Mouse (Mus musculus) kidney, adult 2 months (tissue): ENCODE measurements around the gene Aldh8a1. TPM values are rescaled to one million over a fixed set of nuclear protein-coding genes. Genes with fewer than 3 reads are reported as not detected.

Experiments used
- DNase-seq: peaks from one replicate; pipeline ENCODE4 v3.0.0; 2021
- H3K27ac ChIP-seq: fragments of 200-500 bp; 2 replicates; pipeline ENCODE4 v1.5.1; 2012; ENCODE audit warnings: low read depth, low read length, control low read depth, inconsistent platforms; ENCODE audit not compliant: insufficient read depth
- H3K27me3 ChIP-seq: fragments of 200-500 bp; replicated peaks from 2 replicates; pipeline ENCODE4 v1.6.1; 2012; ENCODE audit warnings: mild to moderate bottlenecking, moderate library complexity, low read length, inconsistent platforms; ENCODE audit not compliant: control insufficient read depth, insufficient read depth
- H3K36me3 ChIP-seq: fragments of 200-500 bp; 2 replicates; pipeline ENCODE4 v1.6.1; 2012; ENCODE audit warnings: mild to moderate bottlenecking, moderate library complexity, low read length, inconsistent platforms; ENCODE audit not compliant: control insufficient read depth, insufficient read depth
- H3K4me1 ChIP-seq: fragments of 200-500 bp; 2 replicates; pipeline ENCODE4 v1.6.1; 2011; ENCODE audit warnings: low read length; ENCODE audit not compliant: control insufficient read depth, insufficient read depth
- H3K4me3 ChIP-seq: fragments of 200-500 bp; 2 replicates; pipeline ENCODE4 v1.5.1; 2011; ENCODE audit warnings: mild to moderate bottlenecking, low read depth, low read length, control low read depth; ENCODE audit not compliant: insufficient read depth
- CTCF ChIP-seq: fragments of 200-500 bp; conservative IDR thresholded peaks from 2 replicates; pipeline ENCODE4 v1.5.1; 2011; ENCODE audit warnings: low read depth, mild to moderate bottlenecking, control low read depth, low read length, moderate library complexity, mixed read lengths; ENCODE audit not compliant: insufficient read depth, insufficient read length
- POLR2A ChIP-seq: fragments of 200-500 bp; IDR thresholded peaks from one replicate; pipeline ENCODE4 v1.6.1; 2011; ENCODE audit warnings: low read depth, low read length, control low read depth
- WGBS: fragments of 180-500 bp; shearing (Covaris S2); methylation state at CpG from one replicate; pipeline ENCODE4 v1.1.7; 2018; 5-methylcytosine and 5-hydroxymethylcytosine counted together
- polyA plus RNA-seq: library from polyadenylated mRNA; depleted of rRNA; stranded (reverse); fragments of >200 nt; gene quantifications from 2 replicates; pipeline ENCODE4 v1.2.3, GENCODE M21; 2012; rRNA removed

The Aldh8a1 gene
- polyA plus RNA-seq, 1 experiment, result 238 TPM

- no peak overlapping the region for H3K27ac ChIP-seq
- H3K27me3 ChIP-seq, result no peaks in the 10 kb centered on the region
- H3K4me1 ChIP-seq, result no peaks in the 10 kb centered on the region
- DNase-seq, result no peak
- H3K4me3 ChIP-seq, result no peak overlapping the region
- H3K36me3 ChIP-seq, result no peaks in the 10 kb centered on the region
- WGBS, result 83% methylated on average over 4 of the region's 4 CpGs
- TF ChIP-seq POLR2A (no peak), CTCF (no peak)
These were observed 64.6 kb downstream of the Aldh8a1 start for GRCm38 (mm10) chr10:21441690-21442089.

GRCm38 (mm10) chr10:21443646-21444324 lies 66.7 kb downstream of the Aldh8a1 start:
- Histone ChIP-seq H3K4me1 (no peaks in the 10 kb centered on the region), H3K4me3 (no peak overlapping the region), H3K36me3 (no peaks in the 10 kb centered on the region), H3K27ac (no peak overlapping the region), H3K27me3 (no peaks in the 10 kb centered on the region)
- no peak for DNase-seq
- TF ChIP-seq POLR2A, result no peak
- no peak for TF ChIP-seq CTCF
- 72% methylated on average over 8 of the region's 8 CpGs for whole genome bisulfite sequencing

GRCm38 (mm10) chr10:21444410-21444809 lies 67.3 kb downstream of the Aldh8a1 start:
- H3K27me3 ChIP-seq, result no peaks in the 10 kb centered on the region
- H3K4me1 ChIP-seq, result no peaks in the 10 kb centered on the region
- TF ChIP-seq POLR2A, result no peak
- no peak overlapping the region for H3K4me3 ChIP-seq
- 92% methylated on average over 9 of the region's 9 CpGs for WGBS
- H3K36me3 ChIP-seq, result no peaks in the 10 kb centered on the region
- H3K27ac ChIP-seq, result no peak overlapping the region
- DNase-seq, result no peak

Other genes with a start within 250 kb of the Aldh8a1 start
- 0.07 and 0.36 TPM in 2 replicates for gene Myb, start 216.3 kb upstream of the Aldh8a1 start, polyA plus RNA-seq
- gene Hbs1l, start 81.3 kb upstream of the Aldh8a1 start, polyA plus RNA-seq, result 14.0 and 17.9 TPM in 2 replicates
- gene 1700020N01Rik, start 215.9 kb downstream of the Aldh8a1 start, polyA plus RNA-seq, result 0.09 and 0.14 TPM in 2 replicates